Mouse (Mus musculus) thymus, adult 2 months (tissue): ENCODE data around the gene Rabep1. TPM values are rescaled to one million over a fixed set of nuclear protein-coding genes. Genes with fewer than 3 reads are reported as not detected.
"Not testable (repeated sequence)": the region's sequence is repeated elsewhere in the genome, so short reads cannot be mapped to it uniquely, and the experiment has no call there.

Experiments used
- DNase-seq: peaks from one replicate; pipeline ENCODE4 v3.0.0; 2021
- H3K27ac ChIP-seq: fragments of 200-500 bp; 2 replicates; pipeline ENCODE4 v1.5.1; 2012; ENCODE audit warnings: low read length, control low read depth; ENCODE audit not compliant: control insufficient read depth, insufficient read depth
- H3K27me3 ChIP-seq: fragments of 200-500 bp; 2 replicates; pipeline ENCODE4 v1.6.1; 2012; ENCODE audit warnings: mild to moderate bottlenecking, low read length, moderate library complexity, mixed read lengths; ENCODE audit not compliant: control insufficient read depth, insufficient read depth
- H3K36me3 ChIP-seq: fragments of 200-500 bp; 2 replicates; pipeline ENCODE4 v1.6.1; 2012; ENCODE audit warnings: mild to moderate bottlenecking, low read length, moderate library complexity; ENCODE audit not compliant: control insufficient read depth, insufficient read depth
- H3K4me1 ChIP-seq: fragments of 200-500 bp; replicated peaks from 2 replicates; pipeline ENCODE4 v1.6.1; 2012; ENCODE audit warnings: low read length; ENCODE audit not compliant: control insufficient read depth, insufficient read depth
- H3K4me3 ChIP-seq: fragments of 200-500 bp; 2 replicates; pipeline ENCODE4 v1.5.1; 2012; ENCODE audit warnings: mild to moderate bottlenecking, low read length, control low read depth, moderate library complexity; ENCODE audit not compliant: control insufficient read depth, insufficient read depth
- CTCF ChIP-seq: fragments of 200-500 bp; IDR thresholded peaks from 2 replicates; pipeline ENCODE4 v1.5.1; 2012; ENCODE audit warnings: mild to moderate bottlenecking, control low read depth, low read length, moderate library complexity, borderline replicate concordance; ENCODE audit not compliant: control insufficient read depth, poor library complexity, insufficient read depth; ENCODE audit errors: extremely low read depth
- POLR2A ChIP-seq: fragments of 200-500 bp; IDR thresholded peaks from 2 replicates; pipeline ENCODE4 v1.6.1; 2012; ENCODE audit warnings: mild to moderate bottlenecking, low read length, control low read depth, moderate library complexity; ENCODE audit not compliant: control insufficient read depth, poor library complexity, insufficient read depth; ENCODE audit errors: extremely low read depth
- WGBS: fragments of 180-500 bp; shearing (Covaris S2); methylation state at CpG from one replicate; pipeline ENCODE4 v1.1.7; 2018; 5-methylcytosine and 5-hydroxymethylcytosine counted together
- polyA plus RNA-seq: library from polyadenylated mRNA; depleted of rRNA; stranded (reverse); fragments of >200 nt; gene quantifications from 2 replicates; pipeline ENCODE4 v1.2.3, GENCODE M21; 2012

Gene Rabep1
- polyA plus RNA-seq, 1 experiment: 3.7 TPM

GRCm38 (mm10) chr11:70877670-70878069 is 33.1 kb downstream of the Rabep1 start:
- Histone ChIP-seq H3K27ac (no peak overlapping the region), H3K4me3 (no peak overlapping the region), H3K27me3 (no peaks in the 10 kb centered on the region), H3K4me1 (no peaks in the 10 kb centered on the region), H3K36me3 (peaks cover 4% of the 10 kb centered on the region; the same call in 1 of the 2 replicates)
- WGBS: 97% methylated on average over 7 of the region's 7 CpGs
- no peak for DNase-seq
- TF ChIP-seq CTCF (no peak), POLR2A (no peak)

GRCm38 (mm10) chr11:70882905-70883430 is 38.4 kb downstream of the Rabep1 start:
- Histone ChIP-seq H3K4me1 (no peaks in the 10 kb centered on the region), H3K27me3 (no peaks in the 10 kb centered on the region), H3K36me3 (peaks cover 13% of the 10 kb centered on the region), H3K4me3 (no peak overlapping the region), H3K27ac (no peak overlapping the region)
- 78% methylated on average over 3 of the region's 3 CpGs for WGBS
- TF ChIP-seq POLR2A: no peak
- TF ChIP-seq CTCF: no peak
- DNase-seq: no peak

- Histone ChIP-seq H3K27me3 (no peaks in the 10 kb centered on the region), H3K4me1 (no peaks in the 10 kb centered on the region), H3K27ac (no peak overlapping the region), H3K4me3 (no peak overlapping the region), H3K36me3 (peaks cover 16% of the 10 kb centered on the region; the same call in 1 of the 2 replicates)
- no peak for TF ChIP-seq CTCF
- no peak for TF ChIP-seq POLR2A
- WGBS: 88% methylated on average over 2 of the region's 2 CpGs
- DNase-seq: no peak
Observed at GRCm38 (mm10) chr11:70890643-70891042, 46.1 kb downstream of the Rabep1 start.

GRCm38 (mm10) chr11:70891616-70892015 is 47.0 kb downstream of the Rabep1 start:
- no peak for DNase-seq
- Histone ChIP-seq H3K4me3 (no peak overlapping the region), H3K36me3 (peaks cover 16% of the 10 kb centered on the region; the same call in 1 of the 2 replicates), H3K27ac (no peak overlapping the region), H3K4me1 (no peaks in the 10 kb centered on the region), H3K27me3 (no peaks in the 10 kb centered on the region)
- TF ChIP-seq POLR2A: no peak
- TF ChIP-seq CTCF: no peak

GRCm38 (mm10) chr11:70897680-70898079 is 53.1 kb downstream of the Rabep1 start:
- no peak overlapping the region for H3K4me3 ChIP-seq
- peaks cover 16% of the 10 kb centered on the region; the same call in 1 of the 2 replicates for H3K36me3 ChIP-seq
- no peak for TF ChIP-seq CTCF
- no peak for TF ChIP-seq POLR2A
- DNase-seq: no peak
- H3K27me3 ChIP-seq: no peaks in the 10 kb centered on the region
- WGBS: 38% methylated on average over 3 of the region's 3 CpGs
- no peaks in the 10 kb centered on the region for H3K4me1 ChIP-seq
- no peak overlapping the region for H3K27ac ChIP-seq

- not testable (repeated sequence) for H3K27me3 ChIP-seq, H3K27ac ChIP-seq, H3K4me3 ChIP-seq, DNase-seq, H3K4me1 ChIP-seq
- peaks cover 16% of the 10 kb centered on the region; the same call in 1 of the 2 replicates for H3K36me3 ChIP-seq
- WGBS: 96% methylated on average over 5 of the region's 5 CpGs
Observed at GRCm38 (mm10) chr11:70898182-70898581, 53.6 kb downstream of the Rabep1 start.

GRCm38 (mm10) chr11:70906681-70907080 is 62.1 kb downstream of the Rabep1 start:
- WGBS: 65% methylated on average over 3 of the region's 3 CpGs
- H3K36me3 ChIP-seq: peaks cover 14% of the 10 kb centered on the region
- H3K27me3 ChIP-seq: no peaks in the 10 kb centered on the region
- DNase-seq: no peak
- H3K4me1 ChIP-seq: no peaks in the 10 kb centered on the region
- H3K27ac ChIP-seq: no peak overlapping the region
- no peak for TF ChIP-seq POLR2A
- no peak for TF ChIP-seq CTCF
- H3K4me3 ChIP-seq: no peak overlapping the region
